In genomic region chr10:81190912-81191321, GRCm38 (mm10) we compare ENCODE assay signal across 11 mouse cellular contexts. TPM values are rescaled to one million over a fixed set of nuclear protein-coding genes. Genes with fewer than 3 reads are reported as not detected.
A peak's percentile ranks its signal among the peaks of the same experiment; 100 is the strongest.
DNase-seq lines count a peak whose midpoint lies in the region; ATAC-seq lines count a peak whose summit lies in the region.
"Had no signal": no experiment of that assay in that cellular context is flagged by ENCODE, and none has a peak within 500 bp of the region (broad histone marks: within the 10 kb centered on the region; RNA-seq: fewer than 3 reads in every experiment).

No protein-coding gene starts in this region.

- intact Hi-C loops in heart, postnatal 36 days (cut with DNase I), result loop anchor here (10.0 kb wide), 1 partner anchor 254 kb away; no protein-coding TSS in a partner anchor
- intact Hi-C loops in left cerebral cortex, postnatal 14 days (cut with DNase I), result loop anchor here (10.0 kb wide), 1 partner anchor 254 kb away; no protein-coding TSS in a partner anchor

- no peak for ATAC-seq in heart, embryonic 11.5 days (replicated peaks; ENCODE audit: insufficient number of reproducible peaks, low FRiP score, low TSS enrichment)
- ATAC-seq: Patski had no signal

- H3K36me3 ChIP-seq in heart, embryonic 11.5 days (ENCODE audit: control insufficient read depth, insufficient read depth, low read length), result peaks cover 20% of the 10 kb centered on the region
- H3K36me3 ChIP-seq in limb, embryonic 10.5 days, result peaks cover 47% of the 10 kb centered on the region

- H3K4me2 ChIP-seq in heart, embryonic 11.5 days, result no peak overlapping the region

- H3K27ac ChIP-seq in heart, embryonic 11.5 days (ENCODE audit: low read depth, low read length), result 0 out of 2 replicates have a peak overlapping the region, but pooled peaks have one; percentile 18
- peak overlapping the region; percentile 16; the same call in 1 of the 2 replicates for H3K27ac ChIP-seq in limb, embryonic 10.5 days

- H3K9me3 ChIP-seq in heart, embryonic 11.5 days (replicated peaks; ENCODE audit: control insufficient read depth, low read length), result no peaks in the 10 kb centered on the region
- no peaks in the 10 kb centered on the region for H3K9me3 ChIP-seq in limb, embryonic 10.5 days (replicated peaks)

- H3K9ac ChIP-seq in heart, embryonic 11.5 days (ENCODE audit: low read depth, low read length), result no peak overlapping the region

- 58% methylated on average over 6 of the region's 6 CpGs for WGBS in heart, embryonic 11.5 days (ENCODE audit: insufficient replicate concordance)
- 80% methylated on average over 6 of the region's 6 CpGs for WGBS in limb, embryonic 10.5 days

- no peak for DNase-seq in heart, postnatal 36 days
- DNase-seq in thymus, postnatal 4 days, result peak; percentile 27
- no peak for DNase-seq in thymus, postnatal 0 days (ENCODE audit: low spot score)
- no peak for DNase-seq in limb, embryonic 10.5 days (ENCODE audit: low spot score)
- no peak for DNase-seq in left cerebral cortex, postnatal 14 days (ENCODE audit: low spot score in 2 of 2)
- no peak for DNase-seq in frontal cortex, postnatal 14 days (ENCODE audit: low spot score in 2 of 2)
- no peak for DNase-seq in right cerebral cortex, adult 18-20 months

- H3K27me3 ChIP-seq in heart, embryonic 11.5 days (ENCODE audit: control insufficient read depth, insufficient read depth, low read length), result 0 out of 2 replicates have a peak, but pooled peaks cover 2% of the 10 kb centered on the region
- peaks cover 32% of the 10 kb centered on the region for H3K27me3 ChIP-seq in limb, embryonic 10.5 days (ENCODE audit: low read depth, poor library complexity, severe bottlenecking)
- H3K27me3 ChIP-seq: Patski had no signal

- H3K4me3 ChIP-seq in heart, embryonic 11.5 days (ENCODE audit: low read depth, low read length), result no peak overlapping the region
- no peak overlapping the region for H3K4me3 ChIP-seq in limb, embryonic 10.5 days
- H3K4me3 ChIP-seq: myocyte had no signal

- peaks cover 24% of the 10 kb centered on the region for H3K4me1 ChIP-seq in heart, embryonic 11.5 days (ENCODE audit: control insufficient read depth, insufficient read depth, low read length)
- peaks cover 32% of the 10 kb centered on the region for H3K4me1 ChIP-seq in limb, embryonic 10.5 days

RNA-seq across cellular contexts. Expression of gene 4930442H23Rik, which starts 7.3 kb away (rescaled TPM):
- 0.21 TPM in 1 of 2 replicates, not detected in the other for polyA plus RNA-seq in heart, embryonic 11.5 days (2014; fragmentation: Nextera tagmentation; extraction: Ambion mirVana)
- total RNA-seq in heart, postnatal 36 days (2021), result not detected
- not detected in 2 replicates for polyA plus RNA-seq in thymus, postnatal 0 days (2015; fragmentation: Nextera tagmentation; extraction: Ambion mirVana)
- not detected in 2 replicates for polyA plus RNA-seq in limb, embryonic 10.5 days (2016; fragmentation: Nextera tagmentation; extraction: Ambion mirVana)
- total RNA-seq in left cerebral cortex, postnatal 14 days (2021), result not detected
- polyA plus RNA-seq: embryonic facial prominence, embryonic 11.5 days had no signal

RNA-seq across cellular contexts. Expression of gene Dapk3, which starts 8.1 kb away (rescaled TPM):
- 44.1 and 47.4 TPM in 2 replicates for polyA plus RNA-seq in heart, embryonic 11.5 days (2014; fragmentation: Nextera tagmentation; extraction: Ambion mirVana)
- 10 to 100 TPM; 31.0 to 31.3 TPM for total RNA-seq in heart, postnatal 36 days (2021)
- polyA plus RNA-seq in thymus, postnatal 0 days (2015; fragmentation: Nextera tagmentation; extraction: Ambion mirVana), result 47.8 and 54.1 TPM in 2 replicates
- 46.5 and 52.0 TPM in 2 replicates for polyA plus RNA-seq in limb, embryonic 10.5 days (2016; fragmentation: Nextera tagmentation; extraction: Ambion mirVana)
- 10 to 100 TPM; 72.2 to 73.3 TPM for total RNA-seq in left cerebral cortex, postnatal 14 days (2021)

RNA-seq across cellular contexts. Expression of gene Nmrk2, which starts 10.9 kb away (rescaled TPM):
- 2.2 and 3.6 TPM in 2 replicates for polyA plus RNA-seq in heart, embryonic 11.5 days (2014; fragmentation: Nextera tagmentation; extraction: Ambion mirVana)
- 1 to 10 TPM; 7.8 to 7.9 TPM for total RNA-seq in heart, postnatal 36 days (2021)
- 0.08 TPM in 1 of 2 replicates, not detected in the other for polyA plus RNA-seq in thymus, postnatal 0 days (2015; fragmentation: Nextera tagmentation; extraction: Ambion mirVana)
- polyA plus RNA-seq in limb, embryonic 10.5 days (2016; fragmentation: Nextera tagmentation; extraction: Ambion mirVana), result not detected in 2 replicates
- total RNA-seq in left cerebral cortex, postnatal 14 days (2021), result under 1 TPM in 1 of 2 experiments, not detected in 1; 0.17 TPM
- polyA plus RNA-seq: embryonic facial prominence, embryonic 11.5 days had no signal

RNA-seq across cellular contexts. Expression of gene Eef2, which starts 14.5 kb away (rescaled TPM):
- 313 and 338 TPM in 2 replicates for polyA plus RNA-seq in heart, embryonic 11.5 days (2014; fragmentation: Nextera tagmentation; extraction: Ambion mirVana)
- total RNA-seq in heart, postnatal 36 days (2021), result 1,000 to 10,000 TPM; 1,005 to 1,085 TPM
- polyA plus RNA-seq in thymus, postnatal 0 days (2015; fragmentation: Nextera tagmentation; extraction: Ambion mirVana), result 612 and 638 TPM in 2 replicates
- 575 and 611 TPM in 2 replicates for polyA plus RNA-seq in limb, embryonic 10.5 days (2016; fragmentation: Nextera tagmentation; extraction: Ambion mirVana)
- 100 to 1,000 TPM; 936 to 941 TPM for total RNA-seq in left cerebral cortex, postnatal 14 days (2021)

RNA-seq across cellular contexts. Expression of gene Pias4, which starts 23.2 kb away (rescaled TPM):
- polyA plus RNA-seq in heart, embryonic 11.5 days (2014; fragmentation: Nextera tagmentation; extraction: Ambion mirVana), result 39.4 and 39.7 TPM in 2 replicates
- 10 to 100 TPM; 14.0 to 17.1 TPM for total RNA-seq in heart, postnatal 36 days (2021)
- polyA plus RNA-seq in thymus, postnatal 0 days (2015; fragmentation: Nextera tagmentation; extraction: Ambion mirVana), result 37.3 and 39.0 TPM in 2 replicates
- polyA plus RNA-seq in limb, embryonic 10.5 days (2016; fragmentation: Nextera tagmentation; extraction: Ambion mirVana), result 73.6 and 73.9 TPM in 2 replicates
- total RNA-seq in left cerebral cortex, postnatal 14 days (2021), result 10 to 100 TPM; 23.7 to 29.9 TPM
